Mouse (Mus musculus) CH12.LX (cell line): ENCODE measurements around the gene Slc18b1. TPM values are rescaled to one million over a fixed set of nuclear protein-coding genes. Genes with fewer than 3 reads are reported as not detected.

Experiments
- DNase-seq: peaks from one replicate; pipeline ENCODE4 v3.0.0-alpha.2; 2013; ENCODE audit errors: extremely low read depth
- H3K27ac ChIP-seq: 2 replicates; pipeline ENCODE4 v1.5.1; 2012; ENCODE audit warnings: low read depth, mild to moderate bottlenecking, control low read depth, moderate library complexity; ENCODE audit not compliant: insufficient read depth
- H3K27me3 ChIP-seq: replicated peaks from 2 replicates; pipeline ENCODE3; 2012; ENCODE audit warnings: inconsistent platforms
- H3K36me3 ChIP-seq, 2 experiments: replicated peaks in 1 of 2; 2 replicates each; pipeline versions ENCODE3 to v1.6.1; 2012; ENCODE audit warnings: inconsistent platforms in 1 of 2, low read length in 1 of 2, mild to moderate bottlenecking in 1 of 2, mixed read lengths in 1 of 2, moderate library complexity in 1 of 2; ENCODE audit not compliant: control insufficient read depth in 1 of 2, insufficient read depth in 1 of 2
- H3K4me1 ChIP-seq, 2 experiments: 2 replicates each; pipeline ENCODE4 v1.6.1; 2012; ENCODE audit warnings: inconsistent platforms in 1 of 2, moderate library complexity in 1 of 2; ENCODE audit not compliant: insufficient read depth in 2 of 2, control insufficient read depth in 1 of 2
- H3K4me2 ChIP-seq: 2 replicates; pipeline ENCODE4 v1.6.1; 2012; ENCODE audit warnings: low read depth, mild to moderate bottlenecking, control low read depth; ENCODE audit not compliant: poor library complexity, insufficient read depth, severe bottlenecking
- H3K4me3 ChIP-seq, 3 experiments: fragments of 150-350 bp in 1 of 3; sonication (generic) in 1 of 3; replicated peaks in 1 of 3; 2 replicates each; pipeline versions ENCODE3 to v1.5.1; 2011 to 2012; ENCODE audit warnings: low read depth in 2 of 3, low read length in 2 of 3, mild to moderate bottlenecking in 2 of 3, moderate library complexity in 2 of 3, control low read depth in 1 of 3, improper control_type of control experiment in 1 of 3, inconsistent platforms in 1 of 3, mixed read lengths in 1 of 3; ENCODE audit not compliant: poor library complexity in 1 of 3
- H3K79me2 ChIP-seq: replicated peaks from 2 replicates; pipeline ENCODE4 v1.6.1; 2012; ENCODE audit warnings: mild to moderate bottlenecking, moderate library complexity; ENCODE audit not compliant: control insufficient read depth, poor library complexity, insufficient read depth, severe bottlenecking; ENCODE audit errors: extremely low read depth
- H3K9ac ChIP-seq: 2 replicates; pipeline ENCODE4 v1.6.1; 2012; ENCODE audit warnings: low read depth, mild to moderate bottlenecking, control low read depth, moderate library complexity; ENCODE audit not compliant: insufficient read depth
- H3K9me3 ChIP-seq: replicated peaks from 2 replicates; pipeline ENCODE3; 2012; ENCODE audit warnings: low read length, inconsistent platforms, mixed read lengths
- CHD1 ChIP-seq: IDR thresholded peaks from 2 replicates; pipeline ENCODE4 v1.6.1; 2012; ENCODE audit warnings: low read depth, low read length, improper control_type of control experiment, inconsistent platforms
- CTCF ChIP-seq, 2 experiments: IDR thresholded peaks in 1 of 2; conservative IDR thresholded peaks in 1 of 2; 2 replicates each; pipeline ENCODE4 v1.5.1; 2011 to 2012; ENCODE audit warnings: low read depth in 2 of 2, low read length in 2 of 2, improper control_type of control experiment in 1 of 2, inconsistent platforms in 1 of 2, mild to moderate bottlenecking in 1 of 2, moderate library complexity in 1 of 2
- ETS1 ChIP-seq: conservative IDR thresholded peaks from 2 replicates; pipeline ENCODE4 v1.6.1; 2012; ENCODE audit warnings: low read depth, mild to moderate bottlenecking, inconsistent platforms, low read length, improper control_type of control experiment, moderate library complexity
- GABPA ChIP-seq: IDR thresholded peaks from 2 replicates; pipeline ENCODE4 v1.6.1; 2012; ENCODE audit warnings: low read depth, low read length, improper control_type of control experiment, inconsistent platforms; ENCODE audit not compliant: insufficient replicate concordance
- IRF4 ChIP-seq: IDR thresholded peaks from 2 replicates; pipeline ENCODE4 v1.6.1; 2014; ENCODE audit warnings: low read depth, mild to moderate bottlenecking, inconsistent platforms, low read length, improper control_type of control experiment
- JUN ChIP-seq: IDR thresholded peaks from 2 replicates; pipeline ENCODE4 v1.6.1; 2011; ENCODE audit warnings: low read depth, mild to moderate bottlenecking, low read length, improper control_type of control experiment, moderate library complexity; ENCODE audit not compliant: insufficient read depth
- MAX ChIP-seq: IDR thresholded peaks from 2 replicates; pipeline ENCODE4 v1.6.1; 2011; ENCODE audit warnings: low read length, improper control_type of control experiment
- MAZ ChIP-seq: IDR thresholded peaks from 2 replicates; pipeline ENCODE4 v1.6.1; 2012; ENCODE audit warnings: low read depth, mild to moderate bottlenecking, inconsistent platforms, low read length, improper control_type of control experiment, moderate library complexity
- NELFE ChIP-seq: IDR thresholded peaks from 2 replicates; pipeline ENCODE4 v1.6.1; 2011; ENCODE audit warnings: low read depth, low read length, improper control_type of control experiment
- PAX5 ChIP-seq: IDR thresholded peaks from 2 replicates; pipeline ENCODE4 v1.6.1; 2012; ENCODE audit warnings: low read length, inconsistent platforms, mixed read lengths
- POLR2A ChIP-seq: IDR thresholded peaks from 2 replicates; pipeline ENCODE4 v1.6.1; 2011; ENCODE audit warnings: low read depth, mild to moderate bottlenecking, improper control_type of control experiment, low read length
- POLR2AphosphoS2 ChIP-seq: IDR thresholded peaks from 2 replicates; pipeline ENCODE4 v1.6.1; 2011; ENCODE audit warnings: low read depth, low read length, improper control_type of control experiment
- RAD21 ChIP-seq: IDR thresholded peaks from 2 replicates; pipeline ENCODE4 v1.6.1; 2011; ENCODE audit warnings: low read depth, mild to moderate bottlenecking, low read length, improper control_type of control experiment, moderate library complexity
- SIN3A ChIP-seq: IDR thresholded peaks from 2 replicates; pipeline ENCODE4 v1.6.1; 2012; ENCODE audit warnings: low read length, improper control_type of control experiment, inconsistent platforms
- SMC3 ChIP-seq: IDR thresholded peaks from 2 replicates; pipeline ENCODE4 v1.6.1; 2011; ENCODE audit warnings: low read depth, low read length, improper control_type of control experiment
- TCF12 ChIP-seq: IDR thresholded peaks from 2 replicates; pipeline ENCODE4 v1.6.1; 2014; ENCODE audit warnings: low read depth, mild to moderate bottlenecking, inconsistent platforms, low read length, improper control_type of control experiment
- USF1 ChIP-seq: IDR thresholded peaks from 2 replicates; pipeline ENCODE4 v1.6.1; 2014; ENCODE audit warnings: low read depth, mild to moderate bottlenecking, inconsistent platforms, low read length, improper control_type of control experiment
- ZNF384 ChIP-seq: IDR thresholded peaks from 2 replicates; pipeline ENCODE4 v1.6.1; 2012; ENCODE audit warnings: low read depth, low read length, improper control_type of control experiment, inconsistent platforms
- dilution Hi-C: fragments of 300-500 bp; cut with MboI; formaldehyde crosslinking; loops from 2 replicates; pipeline ENCODE4 v1.14.3; 2020; ENCODE audit warnings: low sequenced_read_pairs; ENCODE audit not compliant: extremely low pct_unique_long_range_greater_than_20kb, extremely low pct_ligation_motif_present
- in situ Hi-C: fragments of 300-500 bp; cut with MboI; formaldehyde crosslinking; loops from 3 replicates; pipeline ENCODE4 v1.14.3; 2019; ENCODE audit warnings: low sequenced_read_pairs, low pct_ligation_motif_present, low pct_unique_long_range_greater_than_20kb, mixed read lengths
- polyA plus RNA-seq: library from polyadenylated mRNA; unstranded; fragments of >175 nt; gene quantifications from 2 replicates; pipeline ENCODE4 v1.2.1, GENCODE M21; 2012; ENCODE audit warnings: low read depth; ENCODE audit not compliant: insufficient read length
- total RNA-seq, 2 experiments: library from RNA; depleted of rRNA; stranded (reverse); fragments of 300-350 nt in 1 of 2; fragments of >200 nt in 1 of 2; gene quantifications; 2 replicates each; pipeline ENCODE4 v1.2.3; 2012 to 2014

Gene Slc18b1
- total and polyA plus RNA-seq, 3 experiments: not detected

GRCm38 (mm10) chr10:23811635-23812437 lies 15.1 kb downstream of the Slc18b1 start:
- H3K27me3 ChIP-seq: no peaks in the 10 kb centered on the region
- peaks cover 5 to 11% of the 10 kb centered on the region in 2 experiments; a peak in 2 of 4 replicates for H3K4me1 ChIP-seq
- no peak overlapping the region for H3K4me3 ChIP-seq
- dilution Hi-C loops (no loop called here), in situ Hi-C loops (loop anchor here (25.0 kb wide), 2 partner anchors 325 to 475 kb away; partner anchors contain the start of gene Stx7)
- peak; percentile 56 for TF ChIP-seq RAD21
- peak; percentile 60 for TF ChIP-seq SMC3
- peak; percentile 76 to 96 for TF ChIP-seq CTCF (conservative IDR thresholded peaks at IDR 0.05 in 1 of 2, IDR thresholded peaks at IDR 0.05 in 1 of 2; ENCODE audit: low read depth in 2 of 2, low read length in 2 of 2)
- TF ChIP-seq PAX5: no peak
- TF ChIP-seq POLR2AphosphoS2: no peak
- no peaks in the 10 kb centered on the region for H3K79me2 ChIP-seq
- no peaks in the 10 kb centered on the region for H3K9me3 ChIP-seq
- no peak overlapping the region for H3K27ac ChIP-seq
- no peaks in the 10 kb centered on the region for H3K36me3 ChIP-seq
- H3K9ac ChIP-seq: no peak overlapping the region
- DNase-seq: peak; percentile 69
- peak overlapping the region; percentile 22; the same call in 1 of the 2 replicates for H3K4me2 ChIP-seq

GRCm38 (mm10) chr10:23812438-23812759 lies 15.6 kb downstream of the Slc18b1 start:
- peak overlapping the region; percentile 22; the same call in 1 of the 2 replicates for H3K4me2 ChIP-seq
- DNase-seq: no peak
- TF ChIP-seq PAX5 (no peak), MAX (no peak), ZNF384 (peak; percentile 45; the same call in 1 of the 2 replicates), IRF4 (no peak)
- H3K27ac ChIP-seq: no peak overlapping the region
- no peak overlapping the region for H3K9ac ChIP-seq
- no peaks in the 10 kb centered on the region for H3K36me3 ChIP-seq
- dilution Hi-C loops: no loop called here
- H3K4me3 ChIP-seq: no peak overlapping the region
- no peaks in the 10 kb centered on the region for H3K27me3 ChIP-seq
- H3K79me2 ChIP-seq: no peaks in the 10 kb centered on the region
- no peaks in the 10 kb centered on the region for H3K9me3 ChIP-seq
- peaks cover 5 to 11% of the 10 kb centered on the region in 2 experiments; a peak in 2 of 4 replicates for H3K4me1 ChIP-seq
- in situ Hi-C loops: loop anchor here (25.0 kb wide), 2 partner anchors 325 to 475 kb away; partner anchors contain the start of gene Stx7

GRCm38 (mm10) chr10:23812852-23813766 lies 16.3 kb downstream of the Slc18b1 start:
- H3K9me3 ChIP-seq: no peaks in the 10 kb centered on the region
- dilution Hi-C loops: no loop called here
- in situ Hi-C loops: loop anchor here (25.0 kb wide), 2 partner anchors 324 to 474 kb away; partner anchors contain the start of gene Stx7
- H3K36me3 ChIP-seq: no peaks in the 10 kb centered on the region
- H3K27me3 ChIP-seq: no peaks in the 10 kb centered on the region
- TF ChIP-seq ETS1 (no peak), CHD1 (no peak), USF1 (no peak), NELFE (no peak), GABPA (no peak), MAZ (no peak), TCF12 (no peak), PAX5 (no peak), SMC3 (no peak), POLR2A (no peak), JUN (no peak), SIN3A (no peak), POLR2AphosphoS2 (no peak)
- TF ChIP-seq, all 38 proteins: peak for 0
- Histone ChIP-seq H3K27ac (no peak overlapping the region), H3K79me2 (no peaks in the 10 kb centered on the region), H3K4me1 (peaks cover 5 to 11% of the 10 kb centered on the region in 2 experiments; a peak in 2 of 4 replicates), H3K4me3 (no peak overlapping the region), H3K9ac (no peak overlapping the region), H3K4me2 (peak overlapping the region; percentile 75; the same call in 1 of the 2 replicates)
- DNase-seq: peak; percentile 45
